Mouse (Mus musculus): ENCODE measurements around the gene Ptcd2.

The Ptcd2 gene

GRCm38 (mm10) chr13:99299921-99300320 is 44.6 kb downstream of the Ptcd2 start:
- no peak for DNase-seq

DNA sequence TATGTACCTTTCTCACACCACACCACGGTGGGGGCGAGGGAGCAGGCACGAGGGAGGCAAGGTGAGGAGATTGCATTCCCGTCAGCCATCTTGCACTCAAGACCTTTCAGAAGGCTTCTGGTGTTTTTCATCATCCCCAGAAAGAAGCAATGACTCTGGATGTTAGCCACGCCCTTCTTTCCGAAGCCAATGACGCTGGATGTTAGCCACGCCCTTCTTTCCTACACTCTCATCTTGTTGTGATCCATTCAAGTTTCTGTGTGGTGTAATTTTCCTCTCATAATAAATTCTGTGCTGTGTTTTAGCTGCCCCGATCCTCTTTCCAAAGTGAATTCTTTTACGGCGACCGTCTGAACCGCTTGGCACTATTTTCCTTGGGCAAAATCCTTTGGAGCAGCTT is 50.3 kb downstream of the Ptcd2 start:
- no peak for DNase-seq

DNA sequence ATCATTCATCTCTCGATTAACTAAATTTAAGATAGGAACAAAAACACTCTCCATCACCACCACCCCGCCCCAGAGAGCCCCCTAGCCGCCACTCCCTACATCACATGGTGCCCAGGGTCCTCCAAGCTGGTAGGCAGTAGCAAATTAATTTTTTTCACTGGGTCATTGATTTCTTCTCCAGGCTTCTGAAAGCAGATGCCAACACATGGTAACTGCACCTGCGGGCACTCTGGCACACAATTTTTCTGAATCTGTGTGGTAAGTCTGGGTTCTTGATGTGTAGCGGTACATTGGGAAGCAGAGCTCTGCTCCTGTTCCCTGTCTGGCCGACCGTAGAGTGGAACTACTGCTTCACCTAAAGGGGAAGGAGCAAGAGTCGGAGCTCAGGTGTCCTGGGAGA is 53.7 kb downstream of the Ptcd2 start:
- no peak for DNase-seq

DNA sequence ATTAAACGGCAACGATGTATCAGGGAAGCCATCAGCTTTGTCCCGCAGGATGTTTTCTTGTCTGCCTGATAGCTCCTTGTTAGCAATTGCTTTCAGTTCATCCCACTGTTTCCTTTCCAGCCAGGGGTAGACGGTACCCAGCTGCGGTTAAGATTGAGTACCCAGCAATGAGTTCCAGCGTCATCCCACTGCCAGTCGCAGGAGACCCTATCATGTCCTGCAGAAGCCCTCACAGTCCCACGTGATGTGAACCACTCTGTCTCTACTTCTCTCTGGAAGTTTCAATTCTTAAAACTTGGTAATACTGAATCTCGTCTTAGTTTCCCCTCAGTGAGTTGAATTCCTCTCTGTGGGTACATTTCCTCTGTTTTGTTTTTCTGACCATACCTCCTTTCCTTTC is 56.7 kb downstream of the Ptcd2 start:
- no peak for DNase-seq

DNA sequence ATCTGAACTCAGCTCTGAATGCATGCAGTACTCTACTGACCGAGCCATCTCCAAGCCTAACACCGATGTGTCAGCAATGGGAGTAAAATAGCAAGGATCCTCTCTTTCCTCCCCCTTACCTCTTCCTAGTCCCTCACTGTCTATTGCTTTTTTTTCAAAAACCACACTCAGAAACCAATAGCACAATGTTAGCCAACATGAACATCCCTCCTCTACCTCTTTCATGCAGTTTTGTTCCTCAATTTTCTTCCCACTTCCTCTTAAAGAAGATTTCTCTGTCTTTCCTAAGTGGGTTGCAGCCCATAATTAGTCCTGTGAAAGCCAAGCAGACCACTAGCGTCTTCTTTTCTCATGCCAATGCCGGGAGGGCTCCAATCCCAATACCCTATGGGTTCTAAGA is 57.3 kb downstream of the Ptcd2 start:
- DNase-seq, result no peak

GRCm38 (mm10) chr13:99285241-99285640 is 59.3 kb downstream of the Ptcd2 start:
- no peak for DNase-seq

DNA sequence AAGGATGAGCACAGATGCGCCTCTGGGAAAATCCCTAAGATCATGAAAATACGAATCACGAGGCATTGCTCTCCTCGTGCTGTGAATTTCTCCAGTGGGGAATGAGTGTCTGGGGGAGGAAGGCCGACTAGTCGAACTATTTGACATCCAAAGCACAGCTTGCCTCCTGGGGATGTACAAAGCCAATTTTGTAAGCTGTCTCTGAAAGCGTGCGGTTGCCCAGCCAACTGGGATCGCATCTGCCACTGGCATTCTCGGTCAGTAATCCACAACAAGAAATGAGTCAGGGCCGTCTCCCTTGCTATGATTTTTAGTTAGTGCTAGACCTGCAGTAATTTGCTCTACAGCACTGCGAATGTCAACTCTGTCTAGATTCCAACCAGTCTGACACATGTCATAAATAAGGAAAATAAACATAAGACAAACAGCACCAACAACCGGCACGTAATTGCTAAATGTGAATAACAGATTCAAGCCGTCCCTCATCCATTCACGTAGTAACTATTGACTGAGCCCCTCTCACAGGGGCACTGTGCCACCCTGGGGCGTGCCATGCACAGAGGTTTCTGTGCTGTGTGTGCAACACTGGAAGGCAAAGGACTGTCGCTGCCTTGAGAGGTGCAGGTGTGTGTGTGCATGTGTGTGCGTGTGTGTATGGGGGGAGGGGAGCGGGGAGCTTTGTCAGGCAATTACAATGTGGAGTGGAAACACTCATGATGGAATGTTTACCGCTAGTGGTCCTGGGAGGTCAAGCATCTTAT is 59.9 kb downstream of the Ptcd2 start:
- peak; percentile 52 for DNase-seq

DNA sequence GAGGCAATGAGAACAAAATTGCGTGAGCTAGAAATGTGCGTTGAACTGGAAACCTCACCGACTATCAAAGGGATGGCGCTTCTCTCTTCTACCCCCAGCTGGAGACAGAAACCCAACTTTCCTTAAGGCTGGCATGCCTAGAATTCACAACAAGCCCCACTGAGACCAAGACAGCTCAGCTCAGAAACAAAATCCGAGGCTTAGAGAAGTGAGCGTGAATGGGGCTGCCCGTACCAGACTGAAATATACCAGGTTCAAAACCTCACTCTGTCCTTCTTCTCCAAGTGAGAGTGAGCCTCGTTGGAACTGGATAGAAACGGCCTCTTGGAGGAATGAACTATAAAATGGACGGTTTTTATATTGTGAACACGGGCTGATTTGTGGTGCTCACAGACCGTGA is 60.6 kb downstream of the Ptcd2 start:
- no peak for DNase-seq

DNA sequence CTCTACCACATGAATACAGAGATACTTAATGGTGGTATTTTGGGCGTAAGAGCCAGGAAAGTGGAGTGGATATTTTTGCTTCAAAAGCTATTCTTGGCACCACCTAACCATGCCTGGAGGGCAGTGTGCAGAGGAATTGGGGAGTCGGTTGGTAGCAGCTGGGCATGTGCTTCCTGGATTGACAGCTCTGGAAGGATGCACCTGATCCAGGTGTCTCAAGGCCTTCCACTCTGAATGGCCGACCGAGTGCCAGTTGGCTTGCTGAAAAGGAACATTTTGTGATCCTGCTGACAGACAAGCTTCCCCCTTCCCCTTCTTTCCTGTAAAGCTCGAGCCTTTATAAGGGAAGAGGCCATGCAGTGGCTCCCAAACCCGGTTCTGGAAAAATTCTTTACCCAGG is 61.5 kb downstream of the Ptcd2 start:
- no peak for DNase-seq

GRCm38 (mm10) chr13:99279351-99279750 is 65.2 kb downstream of the Ptcd2 start:
- DNase-seq, result no peak

- DNase-seq, result no peak
Measured at GRCm38 (mm10) chr13:99278511-99278910, 66.0 kb downstream of the Ptcd2 start.

- no peak for DNase-seq
Measured at GRCm38 (mm10) chr13:99277521-99277920, 67.0 kb downstream of the Ptcd2 start.

DNA sequence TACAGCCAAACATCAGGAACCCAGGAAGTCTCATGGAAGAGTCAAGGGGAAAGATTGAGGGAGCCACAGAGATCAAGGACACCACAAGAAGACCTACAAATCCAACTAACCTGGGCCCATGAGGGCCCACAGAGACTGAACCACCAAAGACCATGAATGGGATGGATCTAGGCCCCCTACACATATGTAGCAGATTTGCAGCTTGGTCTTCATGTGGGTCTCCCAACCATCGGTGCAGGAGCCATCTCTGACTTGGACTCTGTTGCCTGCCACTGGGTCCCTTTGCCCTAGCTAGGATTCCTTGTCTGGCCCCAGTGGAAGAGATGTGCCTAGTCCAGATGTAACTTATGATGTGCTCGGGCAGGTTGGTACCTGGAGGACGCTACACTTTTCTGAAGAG is 72.5 kb downstream of the Ptcd2 start:
- DNase-seq, result no peak

Data from right cerebral cortex, postnatal 14 days (tissue).